Mouse (Mus musculus) midbrain, postnatal 0 days (tissue): ENCODE measurements around the gene Crtac1. TPM values are rescaled to one million over a fixed set of nuclear protein-coding genes. Genes with fewer than 3 reads are reported as not detected.

Experiments used
- ATAC-seq: fragments of 200-750 bp; cut with Nextera tagmentation; 2 replicates; pipeline ENCODE4 v1.8.0; 2017; ENCODE audit warnings: moderate number of reproducible peaks, mild to moderate bottlenecking, moderate TSS enrichment, moderate library complexity; ENCODE audit not compliant: low FRiP score
- DNase-seq: peaks from one replicate; pipeline ENCODE4 v3.0.0-alpha.2; 2015; ENCODE audit warnings: low spot score
- H3K27ac ChIP-seq: fragments of 300-500 bp; sonication (generic); 2 replicates; pipeline ENCODE4 v1.5.1; 2014; ENCODE audit warnings: low read depth, mild to moderate bottlenecking, low read length, mixed read lengths
- H3K27me3 ChIP-seq: fragments of 300-500 bp; sonication (generic); 2 replicates; pipeline ENCODE4 v1.6.1; 2014; ENCODE audit warnings: low read length, control low read depth, mixed read lengths; ENCODE audit not compliant: insufficient read depth
- H3K36me3 ChIP-seq: fragments of 300-500 bp; sonication (generic); 2 replicates; pipeline ENCODE4 v1.6.1; 2014; ENCODE audit warnings: low read length, control low read depth, mixed read lengths; ENCODE audit not compliant: insufficient read depth
- H3K4me1 ChIP-seq: fragments of 300-500 bp; sonication (generic); 2 replicates; pipeline ENCODE4 v1.6.1; 2014; ENCODE audit warnings: mild to moderate bottlenecking, control low read depth, antibody characterized with exemption, low read length, mixed read lengths; ENCODE audit not compliant: insufficient read depth
- H3K4me2 ChIP-seq: fragments of 300-500 bp; sonication (generic); 2 replicates; pipeline ENCODE4 v1.6.1; 2014; ENCODE audit warnings: low read depth, mild to moderate bottlenecking, low read length, mixed read lengths; ENCODE audit not compliant: poor library complexity, severe bottlenecking
- H3K4me3 ChIP-seq: fragments of 300-500 bp; sonication (generic); 2 replicates; pipeline ENCODE4 v1.5.1; 2014; ENCODE audit warnings: low read depth, mild to moderate bottlenecking, low read length, moderate library complexity
- H3K9ac ChIP-seq: fragments of 300-500 bp; sonication (generic); replicated peaks from 2 replicates; pipeline ENCODE4 v1.6.1; 2014; ENCODE audit warnings: mild to moderate bottlenecking, low read length, moderate library complexity, mixed read lengths; ENCODE audit not compliant: poor library complexity, severe bottlenecking
- H3K9me3 ChIP-seq: fragments of 300-500 bp; sonication (generic); 2 replicates; pipeline ENCODE4 v1.6.1; 2016; ENCODE audit warnings: low read length, control low read depth
- CTCF ChIP-seq: IDR thresholded peaks from 2 replicates; pipeline ENCODE4 v1.5.1; 2016; ENCODE audit warnings: antibody characterized with exemption, mild to moderate bottlenecking
- WGBS: fragments of 180-500 bp; shearing (Covaris S2); extraction: QIAGEN DNeasy Blood & Tissue Kit; methylation state at CpG from one replicate; pipeline ENCODE4 v1.1.7; 2014; 5-methylcytosine and 5-hydroxymethylcytosine counted together
- polyA plus RNA-seq: library from polyadenylated mRNA; unstranded; fragments of >200 nt; fragmentation: Nextera tagmentation; extraction: Ambion mirVana; gene quantifications from 2 replicates; pipeline ENCODE4 v1.2.1, GENCODE M21; 2015
- total RNA-seq: library from RNA; depleted of rRNA; stranded (reverse); fragments of >200 nt; gene quantifications from 2 replicates; pipeline ENCODE4 v1.2.3, GENCODE M21; 2014

Gene Crtac1
- total and polyA plus RNA-seq, 2 experiments from 2014 or later: 22.0 to 40.7 TPM

GRCm38 (mm10) chr19:42379798-42380197 is 51.8 kb downstream of the Crtac1 start:
- H3K9ac ChIP-seq: no peak overlapping the region
- 44% methylated on average over 8 of the region's 8 CpGs for WGBS
- peak overlapping the region; percentile 72; the same call in 1 of the 2 replicates for H3K27ac ChIP-seq

DNA sequence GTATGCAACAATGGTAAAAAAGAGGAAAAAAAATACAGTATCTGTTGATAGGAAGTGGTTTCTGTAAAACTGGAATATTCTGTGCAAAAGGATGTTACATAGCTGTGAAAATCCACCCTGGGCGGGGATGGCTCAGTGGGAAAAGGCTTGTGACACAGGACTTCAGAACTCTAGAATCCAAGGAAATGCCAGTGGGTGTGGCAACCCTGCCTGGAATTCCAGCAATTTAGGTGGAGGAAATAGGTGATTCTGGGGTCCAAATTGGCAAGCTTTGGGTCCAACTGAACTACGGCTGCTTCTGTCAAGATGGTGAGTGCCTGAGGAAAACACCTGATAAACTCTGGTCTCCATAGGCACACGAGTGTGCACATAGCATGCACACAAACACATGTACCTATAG is 54.4 kb downstream of the Crtac1 start:
- H3K9me3 ChIP-seq: no peaks in the 10 kb centered on the region
- 84% methylated on average over 3 of the region's 3 CpGs for WGBS
- H3K27ac ChIP-seq: no peak overlapping the region
- DNase-seq (no peak), ATAC-seq (no peak)
- H3K36me3 ChIP-seq: no peaks in the 10 kb centered on the region
- H3K4me2 ChIP-seq: no peak overlapping the region
- H3K9ac ChIP-seq: no peak overlapping the region
- no peak for TF ChIP-seq CTCF
- H3K27me3 ChIP-seq: no peaks in the 10 kb centered on the region
- H3K4me1 ChIP-seq: peaks cover 13% of the 10 kb centered on the region; the same call in 1 of the 2 replicates
- no peak overlapping the region for H3K4me3 ChIP-seq

More at GRCm38 (mm10) chr19:42379798-42380197, 51.8 kb downstream of the Crtac1 start:
- Histone ChIP-seq H3K27me3 (no peaks in the 10 kb centered on the region), H3K9me3 (no peaks in the 10 kb centered on the region), H3K36me3 (no peaks in the 10 kb centered on the region), H3K4me3 (no peak overlapping the region), H3K4me1 (peaks cover 15% of the 10 kb centered on the region; the same call in 1 of the 2 replicates), H3K4me2 (no peak overlapping the region)
- DNase-seq: no peak
- no peak for ATAC-seq
- TF ChIP-seq CTCF: no peak

- Histone ChIP-seq H3K4me3 (no peak overlapping the region), H3K4me1 (no peaks in the 10 kb centered on the region), H3K9me3 (no peaks in the 10 kb centered on the region), H3K27me3 (no peaks in the 10 kb centered on the region), H3K36me3 (no peaks in the 10 kb centered on the region), H3K9ac (no peak overlapping the region), H3K4me2 (no peak overlapping the region), H3K27ac (no peak overlapping the region)
- ATAC-seq (no peak), DNase-seq (no peak)
- WGBS: 97% methylated on average over 4 of the region's 4 CpGs
- no peak for TF ChIP-seq CTCF
Observed at GRCm38 (mm10) chr19:42363551-42363950, 68.0 kb downstream of the Crtac1 start.

- no peak for TF ChIP-seq CTCF
- H3K27me3 ChIP-seq: no peaks in the 10 kb centered on the region
- no peak overlapping the region for H3K4me2 ChIP-seq
- no peaks in the 10 kb centered on the region for H3K9me3 ChIP-seq
- no peaks in the 10 kb centered on the region for H3K36me3 ChIP-seq
- WGBS: 57% methylated on average over 7 of the region's 7 CpGs
- H3K27ac ChIP-seq: no peak overlapping the region
- no peak overlapping the region for H3K4me3 ChIP-seq
- H3K4me1 ChIP-seq: no peaks in the 10 kb centered on the region
- DNase-seq (no peak), ATAC-seq (no peak)
- H3K9ac ChIP-seq: no peak overlapping the region
Observed at GRCm38 (mm10) chr19:42358406-42358805, 73.2 kb downstream of the Crtac1 start.

GRCm38 (mm10) chr19:42356854-42357253 is 74.7 kb downstream of the Crtac1 start:
- H3K36me3 ChIP-seq: no peaks in the 10 kb centered on the region
- H3K4me1 ChIP-seq: no peaks in the 10 kb centered on the region
- no peak overlapping the region for H3K27ac ChIP-seq
- H3K27me3 ChIP-seq: no peaks in the 10 kb centered on the region
- DNase-seq: no peak
- no peak overlapping the region for H3K9ac ChIP-seq
- TF ChIP-seq CTCF: no peak
- no peaks in the 10 kb centered on the region for H3K9me3 ChIP-seq
- no peak for ATAC-seq
- no peak overlapping the region for H3K4me2 ChIP-seq
- no peak overlapping the region for H3K4me3 ChIP-seq
- 83% methylated on average over 5 of the region's 5 CpGs for WGBS

- Histone ChIP-seq H3K27ac (no peak overlapping the region), H3K4me3 (no peak overlapping the region), H3K9me3 (no peaks in the 10 kb centered on the region), H3K27me3 (no peaks in the 10 kb centered on the region), H3K4me1 (no peaks in the 10 kb centered on the region), H3K36me3 (no peaks in the 10 kb centered on the region), H3K9ac (no peak overlapping the region), H3K4me2 (no peak overlapping the region)
- DNase-seq (no peak), ATAC-seq (no peak)
- 93% methylated on average over 16 of the region's 16 CpGs for WGBS
- no peak for TF ChIP-seq CTCF
Observed at GRCm38 (mm10) chr19:42355476-42355875, 76.1 kb downstream of the Crtac1 start.
